Mouse (Mus musculus): ENCODE data around the gene Basp1. TPM values are rescaled to one million over a fixed set of nuclear protein-coding genes. Genes with fewer than 3 reads are reported as not detected.

Basp1 gene
- polyA plus RNA-seq, 1 experiment, result 0.26 TPM

DNA sequence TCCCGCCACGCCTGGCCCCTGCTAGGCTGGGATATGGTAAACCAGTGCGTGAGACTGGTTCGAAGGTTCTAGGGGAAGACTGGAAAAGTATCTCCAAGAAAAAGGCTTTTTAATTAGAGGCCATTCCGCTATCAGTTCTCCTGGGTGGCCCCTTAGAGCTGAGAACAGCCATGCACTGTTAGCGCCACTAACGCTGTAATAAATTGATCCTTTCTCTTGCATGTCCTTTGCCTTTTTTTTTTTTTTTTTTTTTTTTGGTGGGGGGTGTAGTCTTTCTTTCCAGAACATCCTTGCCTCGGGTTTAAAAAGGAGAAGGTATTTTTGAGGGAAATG lies 32.6 kb upstream of the Basp1 start:
- Histone ChIP-seq H3K4me3 (replicated peaks) (no peak overlapping the region), H3K36me3 (ENCODE audit: control insufficient read depth) (no peaks in the 10 kb centered on the region), H3K9me3 (ENCODE audit: control insufficient read depth, low read length) (no peaks in the 10 kb centered on the region), H3K4me1 (ENCODE audit: control insufficient read depth) (no peaks in the 10 kb centered on the region), H3K27me3 (ENCODE audit: control insufficient read depth) (no peaks in the 10 kb centered on the region)
- TF ChIP-seq TAL1 (IDR thresholded peaks at IDR 0.05; ENCODE audit: low read length), result no peak
- no peak for TF ChIP-seq GATA1 (IDR thresholded peaks at IDR 0.05; ENCODE audit: low read length)

GRCm38 (mm10) chr15:25445361-25446154 lies 32.0 kb upstream of the Basp1 start:
- Histone ChIP-seq H3K4me1 (ENCODE audit: control insufficient read depth) (no peaks in the 10 kb centered on the region), H3K27me3 (ENCODE audit: control insufficient read depth) (no peaks in the 10 kb centered on the region), H3K9me3 (ENCODE audit: control insufficient read depth, low read length) (no peaks in the 10 kb centered on the region), H3K36me3 (ENCODE audit: control insufficient read depth) (no peaks in the 10 kb centered on the region), H3K4me3 (replicated peaks) (no peak overlapping the region)
- TF ChIP-seq GATA1 (IDR thresholded peaks at IDR 0.05; ENCODE audit: low read length), result no peak
- no peak for TF ChIP-seq TAL1 (IDR thresholded peaks at IDR 0.05; ENCODE audit: low read length)

- H3K4me3 ChIP-seq (replicated peaks), result no peak overlapping the region
- TF ChIP-seq GATA1 (IDR thresholded peaks at IDR 0.05; ENCODE audit: low read length) (no peak), TAL1 (IDR thresholded peaks at IDR 0.05; ENCODE audit: low read length) (no peak)
- no peaks in the 10 kb centered on the region for H3K36me3 ChIP-seq (ENCODE audit: control insufficient read depth)
- H3K9me3 ChIP-seq (ENCODE audit: control insufficient read depth, low read length), result no peaks in the 10 kb centered on the region
- no peaks in the 10 kb centered on the region for H3K27me3 ChIP-seq (ENCODE audit: control insufficient read depth)
- no peaks in the 10 kb centered on the region for H3K4me1 ChIP-seq (ENCODE audit: control insufficient read depth)
Observed at GRCm38 (mm10) chr15:25444208-25444607, 30.6 kb upstream of the Basp1 start.

GRCm38 (mm10) chr15:25443140-25443790 lies 29.7 kb upstream of the Basp1 start:
- Histone ChIP-seq H3K27me3 (ENCODE audit: control insufficient read depth) (no peaks in the 10 kb centered on the region), H3K36me3 (ENCODE audit: control insufficient read depth) (no peaks in the 10 kb centered on the region), H3K9me3 (ENCODE audit: control insufficient read depth, low read length) (no peaks in the 10 kb centered on the region), H3K4me3 (replicated peaks) (no peak overlapping the region), H3K4me1 (ENCODE audit: control insufficient read depth) (no peaks in the 10 kb centered on the region)
- TF ChIP-seq GATA1 (IDR thresholded peaks at IDR 0.05; ENCODE audit: low read length) (no peak), TAL1 (IDR thresholded peaks at IDR 0.05; ENCODE audit: low read length) (no peak)

GRCm38 (mm10) chr15:25441868-25442185 lies 28.3 kb upstream of the Basp1 start:
- no peaks in the 10 kb centered on the region for H3K27me3 ChIP-seq (ENCODE audit: control insufficient read depth)
- H3K4me1 ChIP-seq (ENCODE audit: control insufficient read depth), result no peaks in the 10 kb centered on the region
- H3K9me3 ChIP-seq (ENCODE audit: control insufficient read depth, low read length), result no peaks in the 10 kb centered on the region
- TF ChIP-seq GATA1 (IDR thresholded peaks at IDR 0.05; ENCODE audit: low read length), result no peak
- TF ChIP-seq TAL1 (IDR thresholded peaks at IDR 0.05; ENCODE audit: low read length), result no peak
- no peak overlapping the region for H3K4me3 ChIP-seq (replicated peaks)
- no peaks in the 10 kb centered on the region for H3K36me3 ChIP-seq (ENCODE audit: control insufficient read depth)

DNA sequence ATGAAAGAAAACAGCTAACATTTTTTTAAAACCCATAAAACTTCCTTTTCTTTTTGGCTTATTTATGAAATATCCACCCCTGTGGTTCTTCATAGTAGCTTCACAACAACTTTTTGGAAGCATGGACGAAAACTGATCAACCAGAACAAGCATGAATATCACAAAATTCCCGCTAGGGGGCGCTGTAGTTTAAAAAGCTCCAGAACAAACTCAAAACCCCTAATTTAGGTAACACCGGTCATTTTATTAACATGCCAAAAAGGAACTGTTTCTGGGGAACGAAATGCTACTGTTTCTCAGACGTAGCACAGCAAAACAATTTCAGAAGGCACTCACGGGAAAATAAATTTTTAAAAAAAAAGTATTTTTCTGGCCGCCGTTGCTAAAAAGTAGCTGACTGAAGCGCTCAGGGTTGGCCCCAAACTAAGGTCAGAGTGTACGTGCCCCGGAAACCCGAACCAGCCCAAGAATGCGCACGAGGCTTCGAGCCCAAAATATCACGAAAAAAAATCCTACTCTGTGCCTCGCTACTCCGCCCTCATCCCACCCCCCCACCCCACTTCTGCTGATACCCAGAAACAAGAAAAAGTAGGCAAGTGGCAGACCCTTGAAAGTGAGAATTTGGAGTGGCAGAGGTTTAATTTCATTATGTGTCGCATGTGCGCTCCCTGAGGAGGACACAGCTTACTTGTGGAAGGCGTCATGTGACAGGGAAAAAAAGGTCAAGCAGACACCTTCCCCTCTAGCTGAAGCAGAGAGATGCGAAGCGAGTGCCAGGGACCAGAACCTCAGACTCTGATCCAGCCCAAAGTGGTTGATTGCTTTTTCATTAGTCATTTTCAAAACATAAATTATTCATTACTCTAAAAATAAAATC lies 27.7 kb upstream of the Basp1 start:
- H3K4me1 ChIP-seq (ENCODE audit: control insufficient read depth), result no peaks in the 10 kb centered on the region
- H3K4me3 ChIP-seq (replicated peaks), result no peak overlapping the region
- H3K9me3 ChIP-seq (ENCODE audit: control insufficient read depth, low read length), result no peaks in the 10 kb centered on the region

DNA sequence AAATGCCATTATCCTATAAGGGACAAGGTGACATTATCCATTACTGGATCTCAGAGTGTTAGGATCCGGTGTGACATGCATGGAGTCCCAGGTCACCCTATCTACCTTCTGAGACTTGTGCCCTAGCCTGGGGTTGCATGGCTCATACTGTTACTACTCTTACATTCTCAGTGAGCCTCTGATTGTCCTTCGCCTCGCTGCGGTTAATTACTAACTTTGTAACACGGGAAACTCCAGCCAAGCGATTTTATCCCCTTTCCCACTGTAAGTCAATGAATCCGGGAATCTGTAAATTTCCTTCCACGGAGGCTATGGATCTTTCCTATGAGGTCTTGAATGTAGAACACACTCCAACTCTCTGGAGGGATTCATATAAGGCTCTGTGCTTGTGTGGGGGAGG lies 26.8 kb upstream of the Basp1 start:
- Histone ChIP-seq H3K9me3 (ENCODE audit: control insufficient read depth, low read length) (no peaks in the 10 kb centered on the region), H3K27me3 (ENCODE audit: control insufficient read depth) (no peaks in the 10 kb centered on the region), H3K36me3 (ENCODE audit: control insufficient read depth) (no peaks in the 10 kb centered on the region), H3K4me3 (replicated peaks) (no peak overlapping the region), H3K4me1 (ENCODE audit: control insufficient read depth) (no peaks in the 10 kb centered on the region)
- TF ChIP-seq GATA1 (IDR thresholded peaks at IDR 0.05; ENCODE audit: low read length), result no peak

More for the DNA sequence above, 27.7 kb upstream of the Basp1 start:
- no peaks in the 10 kb centered on the region for H3K27me3 ChIP-seq (ENCODE audit: control insufficient read depth)
- no peaks in the 10 kb centered on the region for H3K36me3 ChIP-seq (ENCODE audit: control insufficient read depth)
- no peak for TF ChIP-seq GATA1 (IDR thresholded peaks at IDR 0.05; ENCODE audit: low read length)
- no peak for TF ChIP-seq TAL1 (IDR thresholded peaks at IDR 0.05; ENCODE audit: low read length)

- TF ChIP-seq TAL1 (IDR thresholded peaks at IDR 0.05; ENCODE audit: low read length) (no peak), GATA1 (IDR thresholded peaks at IDR 0.05; ENCODE audit: low read length) (no peak)
- no peaks in the 10 kb centered on the region for H3K4me1 ChIP-seq (ENCODE audit: control insufficient read depth)
- no peaks in the 10 kb centered on the region for H3K36me3 ChIP-seq (ENCODE audit: control insufficient read depth)
- H3K27me3 ChIP-seq (ENCODE audit: control insufficient read depth), result no peaks in the 10 kb centered on the region
- H3K9me3 ChIP-seq (ENCODE audit: control insufficient read depth, low read length), result no peaks in the 10 kb centered on the region
- no peak overlapping the region for H3K4me3 ChIP-seq (replicated peaks)
Observed at GRCm38 (mm10) chr15:25432341-25432740, 18.8 kb upstream of the Basp1 start.

GRCm38 (mm10) chr15:25430167-25430566 lies 16.6 kb upstream of the Basp1 start:
- H3K4me3 ChIP-seq (replicated peaks), result no peak overlapping the region
- TF ChIP-seq TAL1 (IDR thresholded peaks at IDR 0.05; ENCODE audit: low read length), result no peak
- TF ChIP-seq GATA1 (IDR thresholded peaks at IDR 0.05; ENCODE audit: low read length), result no peak
- H3K27me3 ChIP-seq (ENCODE audit: control insufficient read depth), result no peaks in the 10 kb centered on the region
- H3K36me3 ChIP-seq (ENCODE audit: control insufficient read depth), result no peaks in the 10 kb centered on the region
- no peaks in the 10 kb centered on the region for H3K4me1 ChIP-seq (ENCODE audit: control insufficient read depth)
- H3K9me3 ChIP-seq (ENCODE audit: control insufficient read depth, low read length), result no peaks in the 10 kb centered on the region
